Mouse (Mus musculus): ENCODE measurements around the gene Aldoc.

The Aldoc gene

GRCm38 (mm10) chr11:78343381-78344327 is 20.9 kb downstream of the Aldoc start, which contains the start of gene Unc119:
Gene Unc119, plus strand, starts transcription at chr11:78343482.
- H3K4me3 ChIP-seq (replicated peaks; ENCODE audit: low read length) = peak within 1 kb of the TSS; percentile 90
- H3K36me3 ChIP-seq (ENCODE audit: insufficient read depth, low read length) = peaks cover 51% of the 10 kb centered on the region
- TF ChIP-seq NANOG (IDR thresholded peaks at IDR 0.05; ENCODE audit: borderline replicate concordance, low read length) (no peak), POU5F1 (IDR thresholded peaks at IDR 0.05; ENCODE audit: borderline replicate concordance, low read length) (no peak), CTCF (conservative IDR thresholded peaks at IDR 0.05; ENCODE audit: low read length) (no peak)

DNA sequence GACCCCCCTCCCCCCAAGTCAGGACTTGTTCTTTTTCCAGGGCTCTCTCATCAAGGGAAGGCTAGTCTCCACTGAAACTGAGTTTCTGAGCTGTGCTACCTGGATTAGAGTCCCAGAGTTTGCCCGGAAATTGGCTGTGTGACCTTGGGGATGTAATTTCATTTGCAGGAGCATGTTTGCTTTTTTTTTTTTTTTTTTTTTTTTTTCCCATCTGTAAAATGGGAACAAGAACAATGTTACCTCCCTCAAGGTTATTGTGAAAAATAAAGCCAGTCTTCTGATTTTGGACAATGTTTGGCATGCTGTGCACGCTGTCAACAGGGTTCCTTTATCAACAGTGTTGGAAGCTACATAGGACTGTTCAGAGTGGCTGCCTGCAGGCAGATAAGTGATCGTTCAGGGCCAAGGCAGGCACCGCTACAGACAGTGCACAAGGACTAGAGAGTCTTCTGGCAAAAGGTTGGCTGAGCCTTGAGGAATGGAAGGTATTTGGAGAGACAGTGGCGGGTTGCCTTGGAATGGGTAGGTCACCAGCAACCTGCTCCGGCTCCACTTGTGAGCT is 21.6 kb downstream of the Aldoc start:
- TF ChIP-seq NANOG (IDR thresholded peaks at IDR 0.05; ENCODE audit: borderline replicate concordance, low read length) = no peak
- TF ChIP-seq POU5F1 (IDR thresholded peaks at IDR 0.05; ENCODE audit: borderline replicate concordance, low read length) = no peak
- no peak for TF ChIP-seq CTCF (conservative IDR thresholded peaks at IDR 0.05; ENCODE audit: low read length)
- Histone ChIP-seq H3K4me1 (replicated peaks; ENCODE audit: low read depth, low read length) (peaks cover 69% of the 10 kb centered on the region), H3K27me3 (ENCODE audit: insufficient read depth, low read length) (no peaks in the 10 kb centered on the region), H3K9me3 (ENCODE audit: low read length) (no peaks in the 10 kb centered on the region), H3K4me3 (replicated peaks; ENCODE audit: low read length) (peak overlapping the region; percentile 90), H3K36me3 (ENCODE audit: insufficient read depth, low read length) (peaks cover 51% of the 10 kb centered on the region)

More at GRCm38 (mm10) chr11:78343381-78344327, 20.9 kb downstream of the Aldoc start, which contains the start of gene Unc119:
- Histone ChIP-seq H3K9me3 (ENCODE audit: low read length) (no peaks in the 10 kb centered on the region), H3K4me1 (replicated peaks; ENCODE audit: low read depth, low read length) (peaks cover 66% of the 10 kb centered on the region), H3K27me3 (ENCODE audit: insufficient read depth, low read length) (no peaks in the 10 kb centered on the region)

DNA sequence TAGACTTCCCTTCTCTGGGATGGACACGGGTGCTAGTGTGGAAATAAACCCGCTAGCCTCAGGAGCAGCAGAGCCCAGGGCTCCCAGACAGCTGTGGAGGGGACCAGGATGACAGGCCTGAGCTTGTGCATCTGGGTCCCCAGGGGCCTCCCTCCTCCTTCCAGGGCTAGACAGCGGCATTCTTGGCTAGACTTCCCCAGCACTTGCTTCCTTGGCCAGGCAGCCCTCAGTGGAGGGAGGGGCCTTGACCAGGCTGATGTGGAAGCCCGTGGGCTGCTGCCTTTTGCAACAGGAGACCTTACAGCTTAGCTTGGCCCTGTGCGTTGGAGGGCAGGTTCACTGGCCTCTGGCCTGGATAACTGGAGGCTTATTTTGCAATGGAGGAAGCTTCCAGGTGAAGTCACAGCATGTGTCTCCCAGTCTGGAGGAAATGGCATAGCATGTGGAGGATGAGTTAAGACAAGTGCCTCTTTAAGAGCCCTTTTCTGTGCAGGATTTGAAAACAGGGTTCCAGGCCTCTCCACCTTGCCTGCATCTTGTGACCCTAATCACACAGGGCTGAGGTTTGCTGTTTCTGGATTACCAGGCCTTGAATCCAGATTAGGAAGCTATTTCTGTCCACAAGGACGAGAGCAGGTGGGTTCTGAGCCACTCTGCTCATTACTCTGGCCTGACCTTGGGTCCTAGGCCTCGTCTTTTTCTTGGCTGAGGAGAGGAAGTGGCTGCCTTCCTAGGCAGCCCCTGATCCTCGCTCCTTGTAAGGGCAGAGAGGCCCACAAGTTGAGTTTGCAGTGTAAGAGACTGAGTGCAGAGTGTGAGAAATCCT is 22.3 kb downstream of the Aldoc start:
- Histone ChIP-seq H3K27me3 (ENCODE audit: insufficient read depth, low read length) (no peaks in the 10 kb centered on the region), H3K4me3 (replicated peaks; ENCODE audit: low read length) (peak overlapping the region; percentile 90), H3K9me3 (ENCODE audit: low read length) (no peaks in the 10 kb centered on the region), H3K36me3 (ENCODE audit: insufficient read depth, low read length) (peaks cover 47% of the 10 kb centered on the region), H3K4me1 (replicated peaks; ENCODE audit: low read depth, low read length) (peaks cover 69% of the 10 kb centered on the region)
- TF ChIP-seq CTCF (conservative IDR thresholded peaks at IDR 0.05; ENCODE audit: low read length) (no peak), NANOG (IDR thresholded peaks at IDR 0.05; ENCODE audit: borderline replicate concordance, low read length) (no peak), POU5F1 (IDR thresholded peaks at IDR 0.05; ENCODE audit: borderline replicate concordance, low read length) (no peak)

- H3K36me3 ChIP-seq (ENCODE audit: insufficient read depth, low read length) = peaks cover 40% of the 10 kb centered on the region
- peaks cover 65% of the 10 kb centered on the region for H3K4me1 ChIP-seq (replicated peaks; ENCODE audit: low read depth, low read length)
- H3K4me3 ChIP-seq (replicated peaks; ENCODE audit: low read length) = no peak overlapping the region
- no peaks in the 10 kb centered on the region for H3K27me3 ChIP-seq (ENCODE audit: insufficient read depth, low read length)
- TF ChIP-seq CTCF (conservative IDR thresholded peaks at IDR 0.05; ENCODE audit: low read length) (no peak), POU5F1 (IDR thresholded peaks at IDR 0.05; ENCODE audit: borderline replicate concordance, low read length) (no peak), NANOG (IDR thresholded peaks at IDR 0.05; ENCODE audit: borderline replicate concordance, low read length) (no peak)
- H3K9me3 ChIP-seq (ENCODE audit: low read length) = no peaks in the 10 kb centered on the region
Observed at GRCm38 (mm10) chr11:78345801-78346200, 23.0 kb downstream of the Aldoc start.

- H3K9me3 ChIP-seq (ENCODE audit: low read length) = no peaks in the 10 kb centered on the region
- no peak overlapping the region for H3K4me3 ChIP-seq (replicated peaks; ENCODE audit: low read length)
- TF ChIP-seq NANOG (IDR thresholded peaks at IDR 0.05; ENCODE audit: borderline replicate concordance, low read length) = no peak
- no peak for TF ChIP-seq CTCF (conservative IDR thresholded peaks at IDR 0.05; ENCODE audit: low read length)
- no peak for TF ChIP-seq POU5F1 (IDR thresholded peaks at IDR 0.05; ENCODE audit: borderline replicate concordance, low read length)
- peaks cover 58% of the 10 kb centered on the region for H3K4me1 ChIP-seq (replicated peaks; ENCODE audit: low read depth, low read length)
- H3K36me3 ChIP-seq (ENCODE audit: insufficient read depth, low read length) = peaks cover 33% of the 10 kb centered on the region
- H3K27me3 ChIP-seq (ENCODE audit: insufficient read depth, low read length) = no peaks in the 10 kb centered on the region
Observed at GRCm38 (mm10) chr11:78346326-78347069, 23.7 kb downstream of the Aldoc start.

DNA sequence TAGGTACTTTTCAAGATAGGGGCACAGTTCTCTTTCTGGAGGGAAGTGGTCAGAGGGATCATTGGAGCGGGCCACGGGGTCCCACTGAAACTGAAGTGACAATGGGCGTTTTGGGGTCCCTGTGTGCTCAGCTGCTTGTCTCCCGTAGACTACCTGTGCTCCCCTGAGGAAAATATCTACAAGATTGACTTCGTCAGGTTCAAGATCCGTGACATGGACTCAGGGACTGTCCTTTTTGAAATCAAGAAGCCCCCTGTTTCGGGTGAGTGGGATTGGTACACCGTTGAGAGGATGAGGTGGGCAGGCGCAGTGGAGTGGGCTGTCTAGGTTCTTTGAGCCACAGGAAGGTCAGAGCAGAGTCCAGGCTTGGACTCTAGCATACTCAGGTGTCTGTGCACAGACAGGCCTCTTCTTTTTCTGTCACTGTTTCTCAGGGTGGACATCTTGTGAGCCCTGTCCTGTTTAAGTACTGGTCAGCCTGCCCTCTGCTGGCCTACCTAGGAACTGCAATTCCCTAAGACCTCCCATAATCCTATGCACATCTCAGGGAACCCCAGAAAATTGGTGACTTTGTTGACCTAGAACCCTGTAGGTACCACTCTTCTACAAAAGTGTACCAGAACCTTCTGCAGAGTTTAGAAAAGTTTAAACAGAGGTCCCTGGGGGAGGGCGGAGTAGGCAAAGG is 24.4 kb downstream of the Aldoc start:
- TF ChIP-seq CTCF (conservative IDR thresholded peaks at IDR 0.05; ENCODE audit: low read length) (peak; percentile 99), NANOG (IDR thresholded peaks at IDR 0.05; ENCODE audit: borderline replicate concordance, low read length) (no peak)

GRCm38 (mm10) chr11:78347908-78348307 is 25.1 kb downstream of the Aldoc start:
- Histone ChIP-seq H3K9me3 (ENCODE audit: low read length) (no peaks in the 10 kb centered on the region), H3K27me3 (ENCODE audit: insufficient read depth, low read length) (no peaks in the 10 kb centered on the region), H3K4me1 (replicated peaks; ENCODE audit: low read depth, low read length) (peaks cover 61% of the 10 kb centered on the region), H3K36me3 (ENCODE audit: insufficient read depth, low read length) (peaks cover 24% of the 10 kb centered on the region), H3K4me3 (replicated peaks; ENCODE audit: low read length) (peak overlapping the region; percentile 65)
- TF ChIP-seq CTCF (conservative IDR thresholded peaks at IDR 0.05; ENCODE audit: low read length) (no peak), NANOG (IDR thresholded peaks at IDR 0.05; ENCODE audit: borderline replicate concordance, low read length) (no peak), POU5F1 (IDR thresholded peaks at IDR 0.05; ENCODE audit: borderline replicate concordance, low read length) (no peak)

More for the DNA sequence above, 24.4 kb downstream of the Aldoc start:
- H3K4me1 ChIP-seq (replicated peaks; ENCODE audit: low read depth, low read length) = peaks cover 57% of the 10 kb centered on the region
- no peaks in the 10 kb centered on the region for H3K27me3 ChIP-seq (ENCODE audit: insufficient read depth, low read length)
- H3K36me3 ChIP-seq (ENCODE audit: insufficient read depth, low read length) = peaks cover 26% of the 10 kb centered on the region
- H3K4me3 ChIP-seq (replicated peaks; ENCODE audit: low read length) = peak overlapping the region; percentile 65
- H3K9me3 ChIP-seq (ENCODE audit: low read length) = no peaks in the 10 kb centered on the region

All from E14TG2a.4 (cell line).